Mouse (Mus musculus) thymus, adult 2 months (tissue): ENCODE measurements around the gene Znrd1as. TPM values are rescaled to one million over a fixed set of nuclear protein-coding genes. Genes with fewer than 3 reads are reported as not detected.

Source experiments
- DNase-seq: peaks from one replicate; pipeline ENCODE4 v3.0.0; 2021
- H3K27ac ChIP-seq: fragments of 200-500 bp; 2 replicates; pipeline ENCODE4 v1.5.1; 2012; ENCODE audit warnings: low read length, control low read depth; ENCODE audit not compliant: control insufficient read depth, insufficient read depth
- H3K27me3 ChIP-seq: fragments of 200-500 bp; 2 replicates; pipeline ENCODE4 v1.6.1; 2012; ENCODE audit warnings: mild to moderate bottlenecking, low read length, moderate library complexity, mixed read lengths; ENCODE audit not compliant: control insufficient read depth, insufficient read depth
- H3K36me3 ChIP-seq: fragments of 200-500 bp; 2 replicates; pipeline ENCODE4 v1.6.1; 2012; ENCODE audit warnings: mild to moderate bottlenecking, low read length, moderate library complexity; ENCODE audit not compliant: control insufficient read depth, insufficient read depth
- H3K4me1 ChIP-seq: fragments of 200-500 bp; replicated peaks from 2 replicates; pipeline ENCODE4 v1.6.1; 2012; ENCODE audit warnings: low read length; ENCODE audit not compliant: control insufficient read depth, insufficient read depth
- H3K4me3 ChIP-seq: fragments of 200-500 bp; 2 replicates; pipeline ENCODE4 v1.5.1; 2012; ENCODE audit warnings: mild to moderate bottlenecking, low read length, control low read depth, moderate library complexity; ENCODE audit not compliant: control insufficient read depth, insufficient read depth
- CTCF ChIP-seq: fragments of 200-500 bp; IDR thresholded peaks from 2 replicates; pipeline ENCODE4 v1.5.1; 2012; ENCODE audit warnings: mild to moderate bottlenecking, control low read depth, low read length, moderate library complexity, borderline replicate concordance; ENCODE audit not compliant: control insufficient read depth, poor library complexity, insufficient read depth; ENCODE audit errors: extremely low read depth
- POLR2A ChIP-seq: fragments of 200-500 bp; IDR thresholded peaks from 2 replicates; pipeline ENCODE4 v1.6.1; 2012; ENCODE audit warnings: mild to moderate bottlenecking, low read length, control low read depth, moderate library complexity; ENCODE audit not compliant: control insufficient read depth, poor library complexity, insufficient read depth; ENCODE audit errors: extremely low read depth
- WGBS: fragments of 180-500 bp; shearing (Covaris S2); methylation state at CpG from one replicate; pipeline ENCODE4 v1.1.7; 2018; 5-methylcytosine and 5-hydroxymethylcytosine counted together
- polyA plus RNA-seq: library from polyadenylated mRNA; depleted of rRNA; stranded (reverse); fragments of >200 nt; gene quantifications from 2 replicates; pipeline ENCODE4 v1.2.3, GENCODE M21; 2012

Gene Znrd1as
- polyA plus RNA-seq, 1 experiment = 0.85 TPM

GRCm38 (mm10) chr17:36961125-36961524 lies 2.7 kb downstream of the Znrd1as start:
- TF ChIP-seq POLR2A = no peak
- TF ChIP-seq CTCF = no peak
- no peaks in the 10 kb centered on the region for H3K36me3 ChIP-seq
- no peak for DNase-seq
- H3K4me3 ChIP-seq = no peak overlapping the region
- WGBS = 93% methylated on average over 1 of the region's 1 CpGs
- peaks cover 7% of the 10 kb centered on the region for H3K4me1 ChIP-seq
- H3K27ac ChIP-seq = no peak overlapping the region
- H3K27me3 ChIP-seq = no peaks in the 10 kb centered on the region

- H3K4me1 ChIP-seq = peaks cover 8% of the 10 kb centered on the region; the same call in 1 of the 2 replicates
- WGBS = 13% methylated on average over 1 of the region's 1 CpGs
- H3K4me3 ChIP-seq = no peak overlapping the region
- H3K36me3 ChIP-seq = no peaks in the 10 kb centered on the region
- no peak for TF ChIP-seq CTCF
- no peak for TF ChIP-seq POLR2A
- H3K27ac ChIP-seq = no peak overlapping the region
- no peak for DNase-seq
- no peaks in the 10 kb centered on the region for H3K27me3 ChIP-seq
Observed at GRCm38 (mm10) chr17:36966875-36967274, 8.5 kb downstream of the Znrd1as start.

- Histone ChIP-seq H3K4me1 (peaks cover 13% of the 10 kb centered on the region), H3K27ac (no peak overlapping the region), H3K4me3 (no peak overlapping the region), H3K27me3 (no peaks in the 10 kb centered on the region), H3K36me3 (no peaks in the 10 kb centered on the region)
- TF ChIP-seq POLR2A (no peak), CTCF (no peak)
- WGBS = 96% methylated on average over 14 of the region's 14 CpGs
- no peak for DNase-seq
Observed at GRCm38 (mm10) chr17:36970316-36970890, 12.0 kb downstream of the Znrd1as start.

GRCm38 (mm10) chr17:36971172-36971850 lies 12.9 kb downstream of the Znrd1as start:
- H3K27me3 ChIP-seq = no peaks in the 10 kb centered on the region
- no peaks in the 10 kb centered on the region for H3K36me3 ChIP-seq
- 33% methylated on average over 6 of the region's 6 CpGs for WGBS
- H3K4me1 ChIP-seq = peaks cover 13% of the 10 kb centered on the region
- TF ChIP-seq CTCF (no peak), POLR2A (no peak)
- no peak overlapping the region for H3K4me3 ChIP-seq
- DNase-seq = no peak
- H3K27ac ChIP-seq = no peak overlapping the region

GRCm38 (mm10) chr17:36972791-36973190 lies 14.4 kb downstream of the Znrd1as start:
- TF ChIP-seq CTCF (no peak), POLR2A (no peak)
- H3K4me3 ChIP-seq = no peak overlapping the region
- peak; percentile 37 for DNase-seq
- H3K27ac ChIP-seq = no peak overlapping the region
- H3K27me3 ChIP-seq = no peaks in the 10 kb centered on the region
- H3K36me3 ChIP-seq = no peaks in the 10 kb centered on the region
- H3K4me1 ChIP-seq = peaks cover 13% of the 10 kb centered on the region
- 29% methylated on average over 3 of the region's 3 CpGs for WGBS

- H3K27ac ChIP-seq = no peak overlapping the region
- no peak overlapping the region for H3K4me3 ChIP-seq
- no peak for DNase-seq
- WGBS = 80% methylated on average over 8 of the region's 8 CpGs
- H3K27me3 ChIP-seq = no peaks in the 10 kb centered on the region
- H3K4me1 ChIP-seq = peaks cover 13% of the 10 kb centered on the region
- H3K36me3 ChIP-seq = no peaks in the 10 kb centered on the region
- TF ChIP-seq POLR2A (no peak), CTCF (no peak)
Observed at GRCm38 (mm10) chr17:36973271-36973787, 14.9 kb downstream of the Znrd1as start.
